Mouse (Mus musculus) myocyte (in vitro differentiated cells): ENCODE data around the gene Itpkc. TPM values are rescaled to one million over a fixed set of nuclear protein-coding genes. Genes with fewer than 3 reads are reported as not detected.
A peak's percentile ranks its signal among the peaks of the same experiment; 100 is the strongest.

Experiments
- H3K27me3 ChIP-seq: one replicate; pipeline ENCODE4 v1.6.1; 2011; ENCODE audit not compliant: control insufficient read depth, insufficient read depth, insufficient read length
- H3K36me3 ChIP-seq: one replicate; pipeline ENCODE4 v1.6.1; 2011; ENCODE audit not compliant: control insufficient read depth, insufficient read depth
- H3K4me2 ChIP-seq: one replicate; pipeline ENCODE4 v1.6.1; 2011; ENCODE audit warnings: low read depth, control low read depth
- H3K4me3 ChIP-seq: one replicate; pipeline ENCODE4 v1.5.1; 2011; ENCODE audit warnings: mild to moderate bottlenecking, control low read depth, moderate library complexity
- H3K79me2 ChIP-seq: one replicate; pipeline ENCODE4 v1.6.1; 2011; ENCODE audit not compliant: control insufficient read depth, insufficient read depth
- H3ac ChIP-seq: one replicate; pipeline ENCODE4 v1.6.1; 2011; ENCODE audit not compliant: control insufficient read depth, insufficient read length
- CEBPB ChIP-seq: IDR thresholded peaks from 2 replicates; pipeline ENCODE4 v1.6.1; 2011; ENCODE audit warnings: mild to moderate bottlenecking, moderate library complexity; ENCODE audit not compliant: poor library complexity, insufficient read depth, severe bottlenecking
- E2F4 ChIP-seq: IDR thresholded peaks from one replicate; pipeline ENCODE4 v1.6.1; 2011; ENCODE audit warnings: mild to moderate bottlenecking, control low read depth, moderate library complexity; ENCODE audit not compliant: insufficient read depth
- MAX ChIP-seq: IDR thresholded peaks from one replicate; pipeline ENCODE4 v1.6.1; 2011; ENCODE audit warnings: low read depth, mild to moderate bottlenecking, control low read depth
- MYOD1 ChIP-seq, 3 experiments: IDR thresholded peaks; one replicate each; pipeline ENCODE4 v1.6.1; 2011; ENCODE audit warnings: control low read depth in 2 of 3, low read depth in 2 of 3, mild to moderate bottlenecking in 2 of 3, moderate library complexity in 1 of 3; ENCODE audit not compliant: insufficient read length in 2 of 3, control insufficient read depth in 1 of 3
- MYOG ChIP-seq, 3 experiments: IDR thresholded peaks; one replicate each; pipeline ENCODE4 v1.6.1; 2011; ENCODE audit warnings: control low read depth in 2 of 3, low read depth in 2 of 3, mild to moderate bottlenecking in 2 of 3; ENCODE audit not compliant: insufficient read length in 2 of 3, control insufficient read depth in 1 of 3, insufficient read depth in 1 of 3
- POLR2A ChIP-seq: IDR thresholded peaks from one replicate; pipeline ENCODE4 v1.6.1; 2011; ENCODE audit warnings: low read depth, mild to moderate bottlenecking, control low read depth, moderate library complexity; ENCODE audit not compliant: insufficient read length
- POLR2AphosphoS2 ChIP-seq: IDR thresholded peaks from one replicate; pipeline ENCODE4 v1.6.1; 2011; ENCODE audit warnings: low read depth, control low read depth; ENCODE audit not compliant: insufficient read length
- REST ChIP-seq: IDR thresholded peaks from one replicate; pipeline ENCODE4 v1.6.1; 2011; ENCODE audit warnings: mild to moderate bottlenecking, control low read depth, moderate library complexity; ENCODE audit not compliant: insufficient read depth, insufficient read length
- SRF ChIP-seq: IDR thresholded peaks from one replicate; pipeline ENCODE4 v1.6.1; 2011; ENCODE audit warnings: low read depth; ENCODE audit not compliant: control insufficient read depth, insufficient read length
- TCF12 ChIP-seq: IDR thresholded peaks from one replicate; pipeline ENCODE4 v1.6.1; 2011; ENCODE audit warnings: mild to moderate bottlenecking, control low read depth; ENCODE audit not compliant: poor library complexity, insufficient read depth, severe bottlenecking
- TCF3 ChIP-seq: IDR thresholded peaks from one replicate; pipeline ENCODE4 v1.6.1; 2011; ENCODE audit warnings: low read depth, control low read depth; ENCODE audit not compliant: insufficient read length
- USF1 ChIP-seq: IDR thresholded peaks from one replicate; pipeline ENCODE4 v1.6.1; 2011; ENCODE audit warnings: low read depth, mild to moderate bottlenecking, control low read depth, moderate library complexity
- polyA plus RNA-seq: library from polyadenylated mRNA; unstranded; fragments of >200 nt; fragmentation: generic; extraction: Trizol; gene quantifications from one replicate; pipeline ENCODE4 v1.2.1, GENCODE M21; 2012; ENCODE audit warnings: missing spikeins

Gene Itpkc
- polyA plus RNA-seq, 1 experiment, result 7.1 TPM

- H3K27me3 ChIP-seq, result no peaks in the 10 kb centered on the region
- H3ac ChIP-seq, result no peak overlapping the region
- no peaks in the 10 kb centered on the region for H3K36me3 ChIP-seq
- H3K4me3 ChIP-seq, result peak overlapping the region; percentile 74
- peaks cover 12% of the 10 kb centered on the region for H3K79me2 ChIP-seq
- no peak for TF ChIP-seq REST
- no peak for TF ChIP-seq TCF12
- peak overlapping the region; percentile 99 for H3K4me2 ChIP-seq
Measured at GRCm38 (mm10) chr7:27167475-27168094, 60.9 kb downstream of the Itpkc start.

- Histone ChIP-seq H3K4me2 (peak within 1 kb of the TSS; percentile 99), H3ac (peak within 1 kb of the TSS; percentile 46), H3K4me3 (peak within 1 kb of the TSS; percentile 74), H3K27me3 (no peaks in the 10 kb centered on the region), H3K79me2 (peaks cover 12% of the 10 kb centered on the region), H3K36me3 (no peaks in the 10 kb centered on the region)
- TF ChIP-seq MYOD1 (IDR thresholded peaks at IDR 0.05; ENCODE audit: control insufficient read depth in 1 of 3, insufficient read length in 2 of 3, low read depth in 2 of 3), result no peak
- peak; percentile 91 for TF ChIP-seq POLR2AphosphoS2
- no peak for TF ChIP-seq MAX
- TF ChIP-seq SRF, result no peak
- TF ChIP-seq E2F4, result no peak
- TF ChIP-seq CEBPB, result no peak
- no peak for TF ChIP-seq TCF12
- no peak for TF ChIP-seq MYOG (IDR thresholded peaks at IDR 0.05; ENCODE audit: control insufficient read depth in 1 of 3, insufficient read depth in 1 of 3, insufficient read length in 2 of 3, low read depth in 2 of 3)
- peak; percentile 72 for TF ChIP-seq POLR2A
- peak; percentile 80 for TF ChIP-seq USF1
- TF ChIP-seq REST, result no peak
- no peak for TF ChIP-seq TCF3
Measured at GRCm38 (mm10) chr7:27166614-27167474, 61.6 kb downstream of the Itpkc start, which contains the start of gene Egln2. Gene Egln2 (minus strand): TSS chr7:27166802.

- TF ChIP-seq POLR2A (peak; percentile 65), MYOD1 (IDR thresholded peaks at IDR 0.05; ENCODE audit: control insufficient read depth in 1 of 3, insufficient read length in 2 of 3, low read depth in 2 of 3) (peak in 1 of 3 experiments; percentile 11), E2F4 (no peak), POLR2AphosphoS2 (peak; percentile 78)
- peaks cover 12% of the 10 kb centered on the region for H3K79me2 ChIP-seq
- H3K4me2 ChIP-seq, result peak overlapping the region; percentile 79
- no peaks in the 10 kb centered on the region for H3K27me3 ChIP-seq
- peak overlapping the region; percentile 74 for H3K4me3 ChIP-seq
- peak overlapping the region; percentile 46 for H3ac ChIP-seq
- H3K36me3 ChIP-seq, result no peaks in the 10 kb centered on the region
Measured at GRCm38 (mm10) chr7:27166229-27166613, 62.2 kb downstream of the Itpkc start.

GRCm38 (mm10) chr7:27165696-27166095, 62.8 kb downstream of the Itpkc start:
- Histone ChIP-seq H3K4me3 (peak overlapping the region; percentile 74), H3K79me2 (peaks cover 12% of the 10 kb centered on the region), H3K36me3 (no peaks in the 10 kb centered on the region), H3K4me2 (peak overlapping the region; percentile 79), H3K27me3 (no peaks in the 10 kb centered on the region), H3ac (peak overlapping the region; percentile 46)
- no peak for TF ChIP-seq MYOG (IDR thresholded peaks at IDR 0.05; ENCODE audit: control insufficient read depth in 1 of 3, insufficient read depth in 1 of 3, insufficient read length in 2 of 3, low read depth in 2 of 3)
- TF ChIP-seq MYOD1 (IDR thresholded peaks at IDR 0.05; ENCODE audit: control insufficient read depth in 1 of 3, insufficient read length in 2 of 3, low read depth in 2 of 3), result no peak

DNA sequence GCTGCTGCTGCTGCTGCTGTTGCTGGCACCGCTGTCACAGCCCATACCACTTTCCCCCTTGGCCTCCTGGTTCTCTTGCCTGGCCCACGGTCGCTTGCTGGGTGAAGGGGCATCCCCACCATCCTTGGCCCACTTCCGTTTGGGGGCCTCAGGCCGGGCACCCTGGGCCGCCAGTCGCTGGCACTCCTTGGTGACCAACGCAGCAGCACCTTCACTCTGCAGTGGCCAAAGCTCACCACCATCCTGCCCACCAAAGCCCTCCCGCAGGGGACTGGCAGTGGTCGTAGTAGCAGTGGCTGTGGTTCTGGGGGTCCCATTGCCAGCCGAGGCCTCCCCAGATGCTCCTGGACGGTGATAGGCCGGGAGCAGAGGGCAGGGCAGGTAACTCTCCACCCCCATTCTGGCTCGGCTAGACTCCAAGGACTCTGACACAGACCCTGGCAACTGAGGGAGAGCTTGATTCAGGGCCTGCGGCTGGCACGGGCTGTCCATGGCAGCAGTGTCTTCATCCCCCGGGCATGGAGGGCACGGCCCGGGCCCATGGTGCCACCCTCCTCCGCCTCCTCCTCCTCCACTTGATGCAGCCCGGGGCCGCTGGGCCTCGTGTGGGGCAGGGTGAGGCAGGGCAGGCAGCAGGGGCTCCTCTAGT, 63.3 kb downstream of the Itpkc start:
- Histone ChIP-seq H3ac (peak overlapping the region; percentile 46), H3K4me3 (peak overlapping the region; percentile 74), H3K36me3 (no peaks in the 10 kb centered on the region), H3K27me3 (no peaks in the 10 kb centered on the region), H3K79me2 (peaks cover 12% of the 10 kb centered on the region), H3K4me2 (peak overlapping the region; percentile 79)
- TF ChIP-seq POLR2AphosphoS2 (no peak), CEBPB (no peak), MAX (no peak), MYOG (IDR thresholded peaks at IDR 0.05; ENCODE audit: control insufficient read depth in 1 of 3, insufficient read depth in 1 of 3, insufficient read length in 2 of 3, low read depth in 2 of 3) (no peak), E2F4 (no peak), POLR2A (no peak), TCF12 (no peak), USF1 (no peak), MYOD1 (IDR thresholded peaks at IDR 0.05; ENCODE audit: control insufficient read depth in 1 of 3, insufficient read length in 2 of 3, low read depth in 2 of 3) (no peak), TCF3 (no peak), SRF (no peak), REST (no peak)
